Mouse (Mus musculus) embryonic facial prominence, embryonic 13.5 days (tissue): ENCODE measurements around the gene Miox. TPM values are rescaled to one million over a fixed set of nuclear protein-coding genes. Genes with fewer than 3 reads are reported as not detected.

Experiments used
- ATAC-seq: fragments of 200-750 bp; cut with Nextera tagmentation; 2 replicates; pipeline ENCODE4 v1.8.0; 2017; ENCODE audit warnings: low read depth; ENCODE audit not compliant: insufficient number of reproducible peaks, insufficient read depth, low FRiP score, low TSS enrichment
- H3K27ac ChIP-seq: fragments of 300-500 bp; sonication (generic); 2 replicates; pipeline ENCODE4 v1.5.1; 2015; ENCODE audit warnings: moderate library complexity, mild to moderate bottlenecking, inconsistent platforms
- H3K27me3 ChIP-seq: fragments of 300-500 bp; sonication (generic); 2 replicates; pipeline ENCODE4 v1.6.1; 2015; ENCODE audit warnings: mild to moderate bottlenecking, inconsistent platforms
- H3K36me3 ChIP-seq: fragments of 300-500 bp; sonication (generic); 2 replicates; pipeline ENCODE4 v1.6.1; 2015; ENCODE audit warnings: mild to moderate bottlenecking, inconsistent platforms
- H3K4me1 ChIP-seq: fragments of 300-500 bp; sonication (generic); 2 replicates; pipeline ENCODE4 v1.6.1; 2015; ENCODE audit warnings: inconsistent platforms
- H3K4me2 ChIP-seq: fragments of 300-500 bp; sonication (generic); 2 replicates; pipeline ENCODE4 v1.6.1; 2015; ENCODE audit warnings: moderate library complexity, mild to moderate bottlenecking, inconsistent platforms
- H3K4me3 ChIP-seq: fragments of 300-500 bp; sonication (generic); 2 replicates; pipeline ENCODE4 v1.5.1; 2015; ENCODE audit warnings: mild to moderate bottlenecking, inconsistent platforms
- H3K9ac ChIP-seq: fragments of 300-500 bp; sonication (generic); 2 replicates; pipeline ENCODE4 v1.6.1; 2015; ENCODE audit warnings: mild to moderate bottlenecking, inconsistent platforms
- H3K9me3 ChIP-seq: fragments of 300-500 bp; sonication (generic); 2 replicates; pipeline ENCODE4 v1.6.1; 2016; ENCODE audit warnings: inconsistent platforms
- WGBS: fragments of 180-500 bp; shearing (Covaris S2); methylation state at CpG from one replicate; pipeline ENCODE4 v1.1.7; 2015; ENCODE audit warnings: mixed read lengths; 5-methylcytosine and 5-hydroxymethylcytosine counted together
- microRNA-seq: library from miRNA; unstranded; fragments of <30 nt; microRNA quantifications from one replicate; pipeline ENCODE4, GENCODE M21; 2016
- polyA plus RNA-seq: library from polyadenylated mRNA; unstranded; fragments of >200 nt; fragmentation: Nextera tagmentation; extraction: Ambion mirVana; gene quantifications from 2 replicates; pipeline ENCODE4 v1.2.1, GENCODE M21; 2015

Miox gene
- polyA plus RNA-seq, 1 experiment from 2014 or later: not detected

- Histone ChIP-seq H3K4me3 (no peak within 1 kb of the TSS), H3K9ac (no peak within 1 kb of the TSS), H3K27me3 (peaks cover 33% of the 10 kb centered on the region), H3K4me2 (no peak within 1 kb of the TSS), H3K4me1 (no peaks in the 10 kb centered on the region), H3K9me3 (no peaks in the 10 kb centered on the region), H3K36me3 (no peaks in the 10 kb centered on the region), H3K27ac (no peak within 1 kb of the TSS)
- WGBS: 82% methylated on average over 7 of the region's 7 CpGs
- no peak for ATAC-seq
Measured at GRCm38 (mm10) chr15:89384617-89385016, 50.4 kb downstream of the Miox start, which contains the start of gene Klhdc7b. TSS of gene Klhdc7b (plus strand) at chr15:89384917.

Small RNA genes within 50 kb of the gene (microRNA-seq; reads per million reads assigned to microRNA genes)
- 1.3 reads per million for gene Mir6959

Other genes with a start within 250 kb of the Miox start
- gene Selenoo, start 245.3 kb upstream of the Miox start, polyA plus RNA-seq: 20.2 and 24.0 TPM in 2 replicates
- 17.0 and 18.0 TPM in 2 replicates for gene Tubgcp6, start 211.3 kb upstream of the Miox start, polyA plus RNA-seq
- gene Hdac10, start 205.7 kb upstream of the Miox start, polyA plus RNA-seq: 19.5 and 19.6 TPM in 2 replicates
- gene Mapk12, start 193.7 kb upstream of the Miox start, polyA plus RNA-seq: 4.6 and 4.7 TPM in 2 replicates
- 13.3 and 13.5 TPM in 2 replicates for gene Mapk11, start 184.8 kb upstream of the Miox start, polyA plus RNA-seq
- gene Plxnb2, start 153.6 kb upstream of the Miox start, polyA plus RNA-seq: 130 and 157 TPM in 2 replicates
- 21.3 TPM in 2 replicates for gene Dennd6b, start 137.9 kb upstream of the Miox start, polyA plus RNA-seq
- gene Ppp6r2, start 122.8 kb upstream of the Miox start, polyA plus RNA-seq: 40.0 and 41.7 TPM in 2 replicates
- gene Sbf1, start 19.1 kb upstream of the Miox start, polyA plus RNA-seq: 57.4 and 57.8 TPM in 2 replicates
- gene Adm2, start 11.7 kb upstream of the Miox start, polyA plus RNA-seq: not detected in 2 replicates
- gene Lmf2, start 21.3 kb downstream of the Miox start, polyA plus RNA-seq: 53.3 and 62.2 TPM in 2 replicates
- gene Ncaph2, start 21.3 kb downstream of the Miox start, polyA plus RNA-seq: 164 and 188 TPM in 2 replicates
- 4.6 and 4.7 TPM in 2 replicates for gene Sco2, start 39.4 kb downstream of the Miox start, polyA plus RNA-seq
- 1.4 and 1.6 TPM in 2 replicates for gene Tymp, start 42.6 kb downstream of the Miox start, polyA plus RNA-seq
- 0.54 and 0.93 TPM in 2 replicates for gene Odf3b, start 44.9 kb downstream of the Miox start, polyA plus RNA-seq
- gene Klhdc7b, start 50.5 kb downstream of the Miox start, polyA plus RNA-seq: not detected in 2 replicates
- not detected in 2 replicates for gene Syce3, start 76.1 kb downstream of the Miox start, polyA plus RNA-seq
- gene Cpt1b, start 91.5 kb downstream of the Miox start, polyA plus RNA-seq: 0.55 and 0.66 TPM in 2 replicates
- 5.5 and 6.0 TPM in 2 replicates for gene C730034F03Rik, start 95.2 kb downstream of the Miox start, polyA plus RNA-seq
- gene Gm44502, start 95.3 kb downstream of the Miox start, polyA plus RNA-seq: not detected in 2 replicates
- 59.3 and 71.1 TPM in 2 replicates for gene Chkb, start 95.5 kb downstream of the Miox start, polyA plus RNA-seq
- gene Mapk8ip2, start 119.5 kb downstream of the Miox start, polyA plus RNA-seq: 2.8 and 5.4 TPM in 2 replicates
- gene Arsa, start 143.0 kb downstream of the Miox start, polyA plus RNA-seq: 20.8 and 22.9 TPM in 2 replicates
- 2.2 and 2.9 TPM in 2 replicates for gene Shank3, start 165.2 kb downstream of the Miox start, polyA plus RNA-seq
- gene Acr, start 233.9 kb downstream of the Miox start, polyA plus RNA-seq: 0.35 and 0.48 TPM in 2 replicates